ENCODE assay signal across 26 mouse cellular contexts in the genomic region with DNA sequence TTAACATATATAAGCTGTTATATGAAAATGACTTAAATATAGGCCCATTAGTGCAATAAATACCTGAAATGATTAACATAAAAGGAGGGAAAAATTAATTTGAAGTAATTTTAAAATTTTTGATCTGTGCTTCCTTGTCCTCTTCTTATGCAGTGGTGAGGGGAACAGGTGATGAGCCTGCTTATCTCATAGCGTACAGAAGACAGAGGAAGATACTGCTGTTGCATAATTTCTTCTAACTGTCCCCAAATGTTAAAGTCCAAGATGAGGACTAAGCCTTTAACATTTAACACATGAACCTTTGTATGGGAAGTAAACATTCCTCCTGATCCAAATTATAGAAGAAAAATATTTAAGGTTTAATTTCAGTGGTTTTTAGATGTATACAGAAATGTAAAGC.
DNase-seq lines count a peak whose midpoint lies in the region; ATAC-seq and TF ChIP-seq lines count a peak whose summit lies in the region.
"Had no signal": no experiment of that assay in that cellular context is flagged by ENCODE, and none has a peak within 500 bp of the region (broad histone marks: within the 10 kb centered on the region; RNA-seq: fewer than 3 reads in every experiment).

No protein-coding gene starts in this region.

- 24% methylated on average over 1 of the region's 1 CpGs for WGBS in liver, embryonic 13.5 days (ENCODE audit: insufficient replicate concordance)
- WGBS in liver, embryonic 11.5 days = 84% methylated on average over 1 of the region's 1 CpGs
- 57% methylated on average over 1 of the region's 1 CpGs for WGBS in liver, postnatal 0 days (ENCODE audit: insufficient replicate concordance)
- 97% methylated on average over 1 of the region's 1 CpGs for WGBS in forebrain, postnatal 0 days

- no peak for DNase-seq in liver, embryonic 13.5 days
- DNase-seq in liver, embryonic 11.5 days (ENCODE audit: low spot score) = no peak
- DNase-seq in c-Kit-positive CD71-positive TER-119-negative erythroid progenitor cells, embryonic 14.5 days (ENCODE audit: low read depth) = peak; percentile 10
- DNase-seq in liver, postnatal 0 days = no peak
- no peak for DNase-seq in forebrain, postnatal 0 days
- DNase-seq in B cell, adult 2 months = no peak
- DNase-seq: adrenal gland, postnatal 10 days; adrenal gland, postnatal 36 days; cerebellum, adult 11 months; cerebellum, adult 2 months; cerebellum, adult 9-11 months; cerebellum, postnatal 25 days; gastrocnemius, postnatal 14 days; heart, adult 18-20 months; heart, postnatal 10 days; heart, postnatal 36 days had no signal

- 0 out of 2 replicates have a peak, but pooled peaks have one; percentile 53 for ATAC-seq in liver, embryonic 13.5 days (ENCODE audit: low read depth)
- ATAC-seq in liver, embryonic 11.5 days (replicated peaks; ENCODE audit: low FRiP score) = no peak
- ATAC-seq in liver, postnatal 0 days = no peak
- ATAC-seq in forebrain, postnatal 0 days = no peak
- ATAC-seq: forebrain, embryonic 15.5 days; hindbrain, embryonic 16.5 days; Patski had no signal

- H3K27me3 ChIP-seq in liver, embryonic 13.5 days = no peaks in the 10 kb centered on the region
- no peaks in the 10 kb centered on the region for H3K27me3 ChIP-seq in liver, embryonic 11.5 days (replicated peaks; ENCODE audit: control insufficient read depth, insufficient read depth, low read length)
- no peaks in the 10 kb centered on the region for H3K27me3 ChIP-seq in liver, postnatal 0 days (ENCODE audit: insufficient read depth, low read length)
- no peaks in the 10 kb centered on the region for H3K27me3 ChIP-seq in forebrain, postnatal 0 days (ENCODE audit: insufficient read depth, low read length)
- H3K27me3 ChIP-seq: embryonic facial prominence, embryonic 13.5 days; forebrain, embryonic 12.5 days; forebrain, embryonic 15.5 days; heart, embryonic 12.5 days; heart, embryonic 15.5 days; hindbrain, embryonic 13.5 days had no signal

- no peak overlapping the region for H3K9ac ChIP-seq in liver, embryonic 13.5 days
- no peak overlapping the region for H3K9ac ChIP-seq in liver, embryonic 11.5 days (ENCODE audit: low read depth, low read length)
- no peak overlapping the region for H3K9ac ChIP-seq in liver, postnatal 0 days (replicated peaks)
- H3K9ac ChIP-seq in forebrain, postnatal 0 days = no peak overlapping the region
- H3K9ac ChIP-seq: embryonic facial prominence, embryonic 13.5 days; forebrain, embryonic 12.5 days; forebrain, embryonic 15.5 days; heart, embryonic 12.5 days; heart, embryonic 15.5 days; hindbrain, embryonic 13.5 days had no signal

- H3K9me3 ChIP-seq in liver, embryonic 13.5 days (replicated peaks) = no peaks in the 10 kb centered on the region
- H3K9me3 ChIP-seq in liver, embryonic 11.5 days (ENCODE audit: control insufficient read depth, low read length) = no peaks in the 10 kb centered on the region
- H3K9me3 ChIP-seq in liver, postnatal 0 days (ENCODE audit: low read length) = no peaks in the 10 kb centered on the region
- no peaks in the 10 kb centered on the region for H3K9me3 ChIP-seq in forebrain, postnatal 0 days (ENCODE audit: low read length)
- H3K9me3 ChIP-seq: embryonic facial prominence, embryonic 13.5 days; forebrain, embryonic 12.5 days; forebrain, embryonic 15.5 days; heart, embryonic 12.5 days; heart, embryonic 15.5 days; hindbrain, embryonic 10.5 days; hindbrain, embryonic 13.5 days had no signal

- no peak overlapping the region for H3K27ac ChIP-seq in liver, embryonic 13.5 days
- H3K27ac ChIP-seq in liver, embryonic 11.5 days (ENCODE audit: low read depth, low read length) = no peak overlapping the region
- no peak overlapping the region for H3K27ac ChIP-seq in liver, postnatal 0 days (ENCODE audit: low read depth)
- H3K27ac ChIP-seq in forebrain, postnatal 0 days (ENCODE audit: low read depth, low read length) = no peak overlapping the region
- H3K27ac ChIP-seq: embryonic facial prominence, embryonic 13.5 days; forebrain, embryonic 12.5 days; forebrain, embryonic 15.5 days; heart, embryonic 15.5 days; hindbrain, embryonic 10.5 days; hindbrain, embryonic 13.5 days had no signal

- peaks cover 15% of the 10 kb centered on the region for H3K36me3 ChIP-seq in liver, embryonic 13.5 days
- no peaks in the 10 kb centered on the region; the same call in 1 of the 2 replicates for H3K36me3 ChIP-seq in liver, embryonic 11.5 days (ENCODE audit: control insufficient read depth, insufficient read depth, low read length)
- H3K36me3 ChIP-seq in liver, postnatal 0 days (replicated peaks; ENCODE audit: insufficient read depth, low read length) = peaks cover 4% of the 10 kb centered on the region; the same call in 1 of the 2 replicates
- H3K36me3 ChIP-seq in forebrain, postnatal 0 days (ENCODE audit: insufficient read depth) = no peaks in the 10 kb centered on the region
- H3K36me3 ChIP-seq: embryonic facial prominence, embryonic 13.5 days; forebrain, embryonic 15.5 days; heart, embryonic 15.5 days; hindbrain, embryonic 13.5 days had no signal

- TF ChIP-seq EP300 in liver, postnatal 0 days (IDR thresholded peaks at IDR 0.05; ENCODE audit: low read depth) = peak; percentile 40; the same call in 1 of the 2 replicates

- H3K4me1 ChIP-seq in liver, embryonic 13.5 days (replicated peaks) = no peaks in the 10 kb centered on the region
- no peaks in the 10 kb centered on the region for H3K4me1 ChIP-seq in liver, embryonic 11.5 days (replicated peaks; ENCODE audit: control insufficient read depth, insufficient read depth, low read length)
- H3K4me1 ChIP-seq in liver, postnatal 0 days (ENCODE audit: insufficient read depth) = no peaks in the 10 kb centered on the region
- no peaks in the 10 kb centered on the region for H3K4me1 ChIP-seq in forebrain, postnatal 0 days (ENCODE audit: insufficient read depth)
- H3K4me1 ChIP-seq: embryonic facial prominence, embryonic 13.5 days; forebrain, embryonic 12.5 days; forebrain, embryonic 15.5 days; heart, embryonic 12.5 days; heart, embryonic 15.5 days; hindbrain, embryonic 10.5 days; hindbrain, embryonic 13.5 days had no signal

- TF ChIP-seq CTCF in liver, postnatal 0 days (IDR thresholded peaks at IDR 0.05; ENCODE audit: low read depth) = no peak
- TF ChIP-seq CTCF in forebrain, postnatal 0 days (IDR thresholded peaks at IDR 0.05; ENCODE audit: low read depth) = no peak

- no peak overlapping the region for H3K4me3 ChIP-seq in liver, embryonic 13.5 days (replicated peaks)
- H3K4me3 ChIP-seq in liver, embryonic 11.5 days (ENCODE audit: low read depth, low read length) = no peak overlapping the region
- no peak overlapping the region for H3K4me3 ChIP-seq in liver, postnatal 0 days (ENCODE audit: low read depth, low read length)
- no peak overlapping the region for H3K4me3 ChIP-seq in forebrain, postnatal 0 days (ENCODE audit: low read depth, low read length)
- H3K4me3 ChIP-seq: embryonic facial prominence, embryonic 13.5 days; erythroblast, embryonic 14.5 days; forebrain, embryonic 12.5 days; forebrain, embryonic 15.5 days; heart, embryonic 12.5 days; heart, embryonic 15.5 days; hindbrain, embryonic 10.5 days; hindbrain, embryonic 13.5 days had no signal

- no peak overlapping the region for H3K4me2 ChIP-seq in liver, embryonic 13.5 days
- H3K4me2 ChIP-seq in liver, embryonic 11.5 days = no peak overlapping the region
- H3K4me2 ChIP-seq in liver, postnatal 0 days (ENCODE audit: low read depth, low read length) = no peak overlapping the region
- H3K4me2 ChIP-seq in forebrain, postnatal 0 days (ENCODE audit: low read depth) = no peak overlapping the region
- H3K4me2 ChIP-seq: embryonic facial prominence, embryonic 13.5 days; forebrain, embryonic 12.5 days; forebrain, embryonic 15.5 days; heart, embryonic 12.5 days; heart, embryonic 15.5 days; hindbrain, embryonic 13.5 days had no signal
